In genomic region chrX:74304867-74305700, GRCm38 (mm10) we compare ENCODE assay signal across 8 mouse cellular contexts. TPM values are rescaled to one million over a fixed set of nuclear protein-coding genes. Genes with fewer than 3 reads are reported as not detected.
A peak's percentile ranks its signal among the peaks of the same experiment; 100 is the strongest.
DNase-seq lines count a peak whose midpoint lies in the region; ATAC-seq and TF ChIP-seq lines count a peak whose summit lies in the region.

Gene Gdi1 (plus strand): TSS chrX:74304998.

- ATAC-seq in forebrain, embryonic 11.5 days (replicated peaks; ENCODE audit: low FRiP score), result peak; percentile 83
- peak; percentile 85 for ATAC-seq in heart, embryonic 15.5 days (replicated peaks; ENCODE audit: insufficient number of reproducible peaks, insufficient read depth, low FRiP score, low read depth)
- ATAC-seq in liver, embryonic 15.5 days (ENCODE audit: insufficient read depth), result peak; percentile 86
- ATAC-seq in neural tube, embryonic 12.5 days (ENCODE audit: low FRiP score, low read depth), result peak; percentile 82
- peak; percentile 92 for ATAC-seq in stomach, postnatal 0 days (ENCODE audit: low FRiP score, low TSS enrichment)

- peak; percentile 59 for TF ChIP-seq CTCF in stomach, postnatal 0 days (IDR thresholded peaks at IDR 0.05; ENCODE audit: low read depth)

- peak within 1 kb of the TSS; percentile 59 for H3K4me2 ChIP-seq in forebrain, embryonic 11.5 days (ENCODE audit: low read depth, low read length, severe bottlenecking)
- peak within 1 kb of the TSS; percentile 67 for H3K4me2 ChIP-seq in heart, embryonic 15.5 days
- H3K4me2 ChIP-seq in liver, embryonic 15.5 days, result peak within 1 kb of the TSS; percentile 74
- peak within 1 kb of the TSS; percentile 75 for H3K4me2 ChIP-seq in neural tube, embryonic 12.5 days (replicated peaks)
- H3K4me2 ChIP-seq in stomach, postnatal 0 days (replicated peaks; ENCODE audit: low read depth), result peak within 1 kb of the TSS; percentile 56

- peaks cover 8% of the 10 kb centered on the region for H3K36me3 ChIP-seq in forebrain, embryonic 11.5 days (ENCODE audit: control insufficient read depth, insufficient read depth, low read length)
- peaks cover 36% of the 10 kb centered on the region for H3K36me3 ChIP-seq in heart, embryonic 15.5 days
- peaks cover 82% of the 10 kb centered on the region for H3K36me3 ChIP-seq in liver, embryonic 15.5 days (replicated peaks)
- H3K36me3 ChIP-seq in neural tube, embryonic 12.5 days, result peaks cover 47% of the 10 kb centered on the region
- H3K36me3 ChIP-seq in stomach, postnatal 0 days (ENCODE audit: control insufficient read depth, insufficient read depth, low read length), result no peaks in the 10 kb centered on the region

- DNase-seq in CD8-positive naive resting alpha-beta T cell, adult 2 months (ENCODE audit: low read depth in 2 of 2, low spot score in 2 of 2), result peak; percentile 69 to 74
- DNase-seq in forebrain, embryonic 11.5 days (ENCODE audit: low spot score), result peak; percentile 87
- DNase-seq in kidney, postnatal 25 days, result peak; percentile 73 to 85
- peak; percentile 83 for DNase-seq in stomach, postnatal 0 days (ENCODE audit: low spot score)

- peak; percentile 76 for TF ChIP-seq EP300 in stomach, postnatal 0 days (optimal IDR thresholded peaks at IDR 0.05)

- H3K4me3 ChIP-seq in brown adipose tissue, adult 24 weeks (ENCODE audit: insufficient read depth, low read depth, low read length), result peak within 1 kb of the TSS; percentile 98
- peak within 1 kb of the TSS; percentile 56 for H3K4me3 ChIP-seq in forebrain, embryonic 11.5 days (ENCODE audit: low read depth, low read length)
- H3K4me3 ChIP-seq in heart, embryonic 15.5 days, result peak within 1 kb of the TSS; percentile 65
- peak within 1 kb of the TSS; percentile 73 for H3K4me3 ChIP-seq in liver, embryonic 15.5 days (replicated peaks)
- H3K4me3 ChIP-seq in neural tube, embryonic 12.5 days, result peak within 1 kb of the TSS; percentile 58
- peak within 1 kb of the TSS; percentile 51 for H3K4me3 ChIP-seq in stomach, postnatal 0 days (ENCODE audit: low read depth, low read length)

- peak within 1 kb of the TSS; percentile 72 for H3K9ac ChIP-seq in forebrain, embryonic 11.5 days (ENCODE audit: low read length)
- peak within 1 kb of the TSS; percentile 68 for H3K9ac ChIP-seq in heart, embryonic 15.5 days
- H3K9ac ChIP-seq in liver, embryonic 15.5 days, result peak within 1 kb of the TSS; percentile 71
- peak within 1 kb of the TSS; percentile 73 for H3K9ac ChIP-seq in neural tube, embryonic 12.5 days
- H3K9ac ChIP-seq in stomach, postnatal 0 days (ENCODE audit: low read length), result peak within 1 kb of the TSS; percentile 50

- peaks cover 2% of the 10 kb centered on the region; the same call in 1 of the 2 replicates for H3K4me1 ChIP-seq in brown adipose tissue, adult 24 weeks (ENCODE audit: control insufficient read depth, insufficient read depth, insufficient read length, low read length)
- H3K4me1 ChIP-seq in forebrain, embryonic 11.5 days (replicated peaks; ENCODE audit: control insufficient read depth, insufficient read depth, low read length), result no peaks in the 10 kb centered on the region
- peaks cover 7% of the 10 kb centered on the region for H3K4me1 ChIP-seq in heart, embryonic 15.5 days (replicated peaks)
- peaks cover 19% of the 10 kb centered on the region for H3K4me1 ChIP-seq in liver, embryonic 15.5 days (replicated peaks)
- peaks cover 8% of the 10 kb centered on the region for H3K4me1 ChIP-seq in neural tube, embryonic 12.5 days
- H3K4me1 ChIP-seq in stomach, postnatal 0 days (replicated peaks; ENCODE audit: control insufficient read depth, insufficient read depth), result no peaks in the 10 kb centered on the region

- H3K27me3 ChIP-seq in forebrain, embryonic 11.5 days (ENCODE audit: control insufficient read depth, insufficient read depth, low read length), result no peaks in the 10 kb centered on the region
- H3K27me3 ChIP-seq in heart, embryonic 15.5 days, result no peaks in the 10 kb centered on the region
- no peaks in the 10 kb centered on the region for H3K27me3 ChIP-seq in liver, embryonic 15.5 days
- H3K27me3 ChIP-seq in neural tube, embryonic 12.5 days (replicated peaks), result no peaks in the 10 kb centered on the region
- no peaks in the 10 kb centered on the region for H3K27me3 ChIP-seq in stomach, postnatal 0 days (ENCODE audit: control insufficient read depth, insufficient read depth, low read length)

- WGBS in forebrain, embryonic 11.5 days, result 16% methylated on average over 38 of the region's 41 CpGs
- WGBS in heart, embryonic 15.5 days, result 8% methylated on average over 41 of the region's 41 CpGs
- 9% methylated on average over 41 of the region's 41 CpGs for WGBS in liver, embryonic 15.5 days (ENCODE audit: insufficient replicate concordance)
- 15% methylated on average over 41 of the region's 41 CpGs for WGBS in neural tube, embryonic 12.5 days
- WGBS in stomach, postnatal 0 days, result 16% methylated on average over 34 of the region's 41 CpGs

- H3K9me3 ChIP-seq in forebrain, embryonic 11.5 days (ENCODE audit: control insufficient read depth, low read length), result no peaks in the 10 kb centered on the region
- no peaks in the 10 kb centered on the region for H3K9me3 ChIP-seq in heart, embryonic 15.5 days (replicated peaks)
- H3K9me3 ChIP-seq in liver, embryonic 15.5 days (replicated peaks), result no peaks in the 10 kb centered on the region
- H3K9me3 ChIP-seq in neural tube, embryonic 12.5 days, result no peaks in the 10 kb centered on the region
- no peaks in the 10 kb centered on the region for H3K9me3 ChIP-seq in stomach, postnatal 0 days (ENCODE audit: control insufficient read depth, low read length)

- peak within 1 kb of the TSS; percentile 97 for H3K27ac ChIP-seq in brown adipose tissue, adult 24 weeks (replicated peaks; ENCODE audit: low read depth, low read length)
- peak within 1 kb of the TSS; percentile 83 for H3K27ac ChIP-seq in forebrain, embryonic 11.5 days (ENCODE audit: low read depth, low read length)
- H3K27ac ChIP-seq in heart, embryonic 15.5 days, result peak within 1 kb of the TSS; percentile 92
- H3K27ac ChIP-seq in liver, embryonic 15.5 days (replicated peaks), result peak within 1 kb of the TSS; percentile 89
- peak within 1 kb of the TSS; percentile 64 for H3K27ac ChIP-seq in neural tube, embryonic 12.5 days
- peak within 1 kb of the TSS; percentile 79 for H3K27ac ChIP-seq in stomach, postnatal 0 days (replicated peaks)

RNA-seq across cellular contexts. Expression of gene Gdi1, which starts in this region (rescaled TPM):
- 62.2 and 64.9 TPM in 2 replicates for polyA plus RNA-seq in brown adipose tissue, adult 24 weeks (2012; ENCODE audit: insufficient read depth, insufficient read length, missing spikeins)
- 396 and 419 TPM in 2 replicates for polyA plus RNA-seq in forebrain, embryonic 11.5 days (2014; fragmentation: Nextera tagmentation; extraction: Ambion mirVana)
- polyA plus RNA-seq in heart, embryonic 15.5 days (2015; fragmentation: Nextera tagmentation; extraction: Ambion mirVana), result 134 and 163 TPM in 2 replicates
- 48.8 and 56.7 TPM in 2 replicates for polyA plus RNA-seq in liver, embryonic 15.5 days (2015; fragmentation: Nextera tagmentation; extraction: Ambion mirVana)
- polyA plus RNA-seq in neural tube, embryonic 12.5 days (2016; fragmentation: Nextera tagmentation; extraction: Ambion mirVana), result 706 and 748 TPM in 2 replicates
- 75.8 and 79.3 TPM in 2 replicates for polyA plus RNA-seq in stomach, postnatal 0 days (2015; fragmentation: Nextera tagmentation; extraction: Ambion mirVana)

Comparison
In these comparisons a context has a peak if more than half of its experiments do, and no peak if none do; other contexts are left out.
1. Peak in every context shown above with its lines: DNase-seq, ATAC-seq, H3K4me3 ChIP-seq and H3K27ac ChIP-seq.